8 mouse cellular contexts compared by ENCODE assay signal in the genomic region with DNA sequence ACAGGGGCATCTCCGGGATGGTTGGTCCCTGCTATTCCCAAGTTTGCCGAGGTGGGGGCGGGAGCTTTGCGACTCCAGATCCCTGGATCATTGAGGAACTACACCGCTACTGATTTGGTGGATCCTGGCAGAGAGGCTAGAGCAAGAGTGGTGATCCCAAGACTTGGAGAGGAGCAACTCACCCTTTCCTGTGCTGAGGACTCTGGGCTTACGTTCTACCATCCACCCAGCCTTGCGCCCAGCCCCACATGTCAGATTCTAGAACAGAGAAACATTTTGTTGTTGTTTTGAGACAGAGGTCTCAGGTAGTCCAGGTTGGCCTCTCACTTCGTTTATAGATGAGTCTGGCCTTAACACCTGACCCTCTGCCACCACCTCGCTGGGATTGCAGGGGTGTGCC. TPM values are rescaled to one million over a fixed set of nuclear protein-coding genes. Genes with fewer than 3 reads are reported as not detected.
DNase-seq lines count a peak whose midpoint lies in the region; ATAC-seq and TF ChIP-seq lines count a peak whose summit lies in the region.

No protein-coding gene starts in this region.

- peak overlapping the region; percentile 12; the same call in 1 of the 2 replicates for H3K27ac ChIP-seq in heart, postnatal 0 days (ENCODE audit: low read depth)
- H3K27ac ChIP-seq in forebrain, embryonic 14.5 days (ENCODE audit: low read depth, low read length): peak overlapping the region; percentile 39; the same call in 1 of the 2 replicates
- H3K27ac ChIP-seq in macrophage: peak overlapping the region; percentile 100

- H3K4me3 ChIP-seq in heart, postnatal 0 days (ENCODE audit: low read depth, low read length): peak overlapping the region; percentile 59
- H3K4me3 ChIP-seq in E14TG2a.4 (replicated peaks; ENCODE audit: low read length) (peak overlapping the region; percentile 89), macrophage (ENCODE audit: inconsistent target) (peak overlapping the region; percentile 86)
- peak overlapping the region; percentile 56 for H3K4me3 ChIP-seq in forebrain, embryonic 14.5 days (ENCODE audit: low read depth, low read length)

- no peak for TF ChIP-seq CTCF in heart, postnatal 0 days (IDR thresholded peaks at IDR 0.05; ENCODE audit: low read depth)
- TF ChIP-seq CTCF in E14TG2a.4 (conservative IDR thresholded peaks at IDR 0.05; ENCODE audit: low read length): no peak

- H3K27me3 ChIP-seq in heart, postnatal 0 days (ENCODE audit: control insufficient read depth, insufficient read depth, low read length): peaks cover 20% of the 10 kb centered on the region
- no peaks in the 10 kb centered on the region; the same call in 1 of the 2 replicates for H3K27me3 ChIP-seq in E14TG2a.4 (ENCODE audit: insufficient read depth, low read length)
- no peaks in the 10 kb centered on the region for H3K27me3 ChIP-seq in forebrain, embryonic 14.5 days (replicated peaks; ENCODE audit: control insufficient read depth, insufficient read depth, low read length)

- TF ChIP-seq EP300 in heart, postnatal 0 days (IDR thresholded peaks at IDR 0.05; ENCODE audit: low read depth): no peak

- H3K9ac ChIP-seq in heart, postnatal 0 days (replicated peaks; ENCODE audit: low read depth, low read length): 0 out of 2 replicates have a peak overlapping the region, but pooled peaks have one; percentile 16
- peak overlapping the region; percentile 73 for H3K9ac ChIP-seq in forebrain, embryonic 14.5 days (ENCODE audit: low read length)

- peak overlapping the region; percentile 94 for H3K4me2 ChIP-seq in heart, postnatal 0 days (ENCODE audit: low read depth, low read length)
- H3K4me2 ChIP-seq in forebrain, embryonic 14.5 days (ENCODE audit: low read length): peak overlapping the region; percentile 99

- intact Hi-C loops in heart, postnatal 36 days (cut with DNase I): no loop called here
- intact Hi-C loops in left cerebral cortex, postnatal 14 days (cut with DNase I): no loop called here

- WGBS in heart, postnatal 0 days: 11% methylated on average over 9 of the region's 9 CpGs
- 14% methylated on average over 9 of the region's 9 CpGs for WGBS in forebrain, embryonic 14.5 days
- 2% methylated on average over 9 of the region's 9 CpGs for WGBS in macrophage (ENCODE audit: missing documents)

- peaks cover 15% of the 10 kb centered on the region; the same call in 1 of the 2 replicates for H3K4me1 ChIP-seq in heart, postnatal 0 days (ENCODE audit: control insufficient read depth, insufficient read depth)
- peaks cover 69% of the 10 kb centered on the region for H3K4me1 ChIP-seq in E14TG2a.4 (replicated peaks; ENCODE audit: low read depth, low read length)
- H3K4me1 ChIP-seq in forebrain, embryonic 14.5 days (ENCODE audit: control insufficient read depth, insufficient read depth, low read length): 0 out of 2 replicates have a peak, but pooled peaks cover 7% of the 10 kb centered on the region

- H3K79me2 ChIP-seq in macrophage (ENCODE audit: inconsistent target): peaks cover 63% of the 10 kb centered on the region

- H3K36me3 ChIP-seq in heart, postnatal 0 days (replicated peaks; ENCODE audit: control insufficient read depth, insufficient read depth, low read length): 0 out of 2 replicates have a peak, but pooled peaks cover 10% of the 10 kb centered on the region
- peaks cover 47% of the 10 kb centered on the region for H3K36me3 ChIP-seq in E14TG2a.4 (ENCODE audit: insufficient read depth, low read length)
- peaks cover 11% of the 10 kb centered on the region; the same call in 1 of the 2 replicates for H3K36me3 ChIP-seq in forebrain, embryonic 14.5 days (ENCODE audit: control insufficient read depth, insufficient read depth, low read length)
- H3K36me3 ChIP-seq in macrophage (ENCODE audit: inconsistent target): peaks cover 38% of the 10 kb centered on the region

- H3K9me3 ChIP-seq in heart, postnatal 0 days (replicated peaks; ENCODE audit: control insufficient read depth, low read length): peaks cover 7% of the 10 kb centered on the region; the same call in 1 of the 2 replicates
- H3K9me3 ChIP-seq in E14TG2a.4 (ENCODE audit: low read length): peaks cover 5% of the 10 kb centered on the region; the same call in 1 of the 2 replicates
- no peaks in the 10 kb centered on the region for H3K9me3 ChIP-seq in forebrain, embryonic 14.5 days (replicated peaks; ENCODE audit: control insufficient read depth, low read length)

- DNase-seq in heart, postnatal 0 days (ENCODE audit: low spot score): no peak
- DNase-seq in heart, postnatal 36 days: no peak
- DNase-seq in forebrain, embryonic 14.5 days (ENCODE audit: low spot score): no peak
- no peak for DNase-seq in retina, embryonic 14.5 days (ENCODE audit: low spot score)
- DNase-seq in cerebellum, postnatal 25 days: no peak
- DNase-seq in left cerebral cortex, postnatal 14 days (ENCODE audit: low spot score in 2 of 2): no peak

- no peak for ATAC-seq in heart, postnatal 0 days (ENCODE audit: insufficient read depth, low read depth)
- ATAC-seq in forebrain, embryonic 14.5 days: peak; percentile 51

RNA-seq across cellular contexts. Expression of a gene that starts 1.0 kb away (rescaled TPM):
- 0.19 and 5.0 TPM in 2 replicates for total RNA-seq in heart, postnatal 0 days (2014; rRNA removed; ENCODE audit: low replicate concordance)
- 0.38 and 0.44 TPM in 2 replicates for polyA plus RNA-seq in heart, postnatal 0 days (2015; fragmentation: Nextera tagmentation; extraction: Ambion mirVana)
- total RNA-seq in heart, postnatal 36 days (2021): under 1 TPM; 0.27 to 0.28 TPM
- 1.2 and 1.4 TPM in 2 replicates for polyA plus RNA-seq in forebrain, embryonic 14.5 days (2014; fragmentation: Nextera tagmentation; extraction: Ambion mirVana)
- 100 to 1,000 TPM in 17 of 26 experiments, 10 to 100 TPM in 9; 35.5 to 687 (median 168) TPM for total RNA-seq in macrophage (2018; cell fraction: chromatin; rRNA removed)
- total RNA-seq in macrophage (2018; cell fraction: cytosol; rRNA removed): 100 to 1,000 TPM in 6 of 26 experiments, 10 to 100 TPM in 14, 1 to 10 TPM in 6; 3.4 to 171 (median 30.6) TPM
- total RNA-seq in macrophage (2018; cell fraction: nucleus; rRNA removed): 100 to 1,000 TPM in 19 of 26 experiments, 10 to 100 TPM in 7; 30.9 to 748 (median 180) TPM
- 3.2 to 8.3 TPM (median 6.3 TPM) in 3 replicates for polyA plus RNA-seq in macrophage (2018)
- total RNA-seq in left cerebral cortex, postnatal 14 days (2021): 1 to 10 TPM; 2.8 to 4.2 TPM

RNA-seq across cellular contexts. Expression of a gene that starts 2.9 kb away (rescaled TPM):
- total RNA-seq in heart, postnatal 0 days (2014; rRNA removed; ENCODE audit: low replicate concordance): not detected in 2 replicates
- polyA plus RNA-seq in heart, postnatal 0 days (2015; fragmentation: Nextera tagmentation; extraction: Ambion mirVana): 1.1 and 1.4 TPM in 2 replicates
- total RNA-seq in heart, postnatal 36 days (2021): not detected
- 0.61 TPM in 1 of 2 replicates, not detected in the other for polyA plus RNA-seq in forebrain, embryonic 14.5 days (2014; fragmentation: Nextera tagmentation; extraction: Ambion mirVana)
- total RNA-seq in macrophage (2018; cell fraction: chromatin; rRNA removed): 10 to 100 TPM in 1 of 26 experiments, 1 to 10 TPM in 16, not detected in 9; 3.3 to 12.1 (median 6.0) TPM
- total RNA-seq in macrophage (2018; cell fraction: cytosol; rRNA removed): 10 to 100 TPM; 15.7 to 50.0 (median 32.0) TPM
- 10 to 100 TPM in 7 of 26 experiments, 1 to 10 TPM in 18, not detected in 1; 3.4 to 13.6 (median 7.9) TPM for total RNA-seq in macrophage (2018; cell fraction: nucleus; rRNA removed)
- polyA plus RNA-seq in macrophage (2018): 9.3 to 40.5 TPM (median 34.0 TPM) in 3 replicates
- total RNA-seq in left cerebral cortex, postnatal 14 days (2021): 1 to 10 TPM in 1 of 2 experiments, not detected in 1; 2.6 TPM

RNA-seq across cellular contexts. Expression of a gene that starts 9.0 kb away (rescaled TPM):
- 15.2 and 31.2 TPM in 2 replicates for total RNA-seq in heart, postnatal 0 days (2014; rRNA removed; ENCODE audit: low replicate concordance)
- polyA plus RNA-seq in heart, postnatal 0 days (2015; fragmentation: Nextera tagmentation; extraction: Ambion mirVana): 30.4 and 35.8 TPM in 2 replicates
- total RNA-seq in heart, postnatal 36 days (2021): 10 to 100 TPM; 22.1 to 22.4 TPM
- 31.1 and 31.3 TPM in 2 replicates for polyA plus RNA-seq in forebrain, embryonic 14.5 days (2014; fragmentation: Nextera tagmentation; extraction: Ambion mirVana)
- 100 to 1,000 TPM in 7 of 26 experiments, 10 to 100 TPM in 19; 39.6 to 123 (median 77.3) TPM for total RNA-seq in macrophage (2018; cell fraction: chromatin; rRNA removed)
- total RNA-seq in macrophage (2018; cell fraction: cytosol; rRNA removed): 1,000 to 10,000 TPM; 1,796 to 3,589 (median 2,552) TPM
- total RNA-seq in macrophage (2018; cell fraction: nucleus; rRNA removed): 100 to 1,000 TPM; 185 to 760 (median 490) TPM
- polyA plus RNA-seq in macrophage (2018): 2,505 to 4,301 TPM (median 3,819 TPM) in 3 replicates
- total RNA-seq in left cerebral cortex, postnatal 14 days (2021): 10 to 100 TPM; 24.9 to 26.1 TPM

RNA-seq across cellular contexts. Expression of a gene that starts 22.8 kb away (rescaled TPM):
- total RNA-seq in heart, postnatal 0 days (2014; rRNA removed; ENCODE audit: low replicate concordance): 3.6 and 11.4 TPM in 2 replicates
- 4.2 and 5.2 TPM in 2 replicates for polyA plus RNA-seq in heart, postnatal 0 days (2015; fragmentation: Nextera tagmentation; extraction: Ambion mirVana)
- total RNA-seq in heart, postnatal 36 days (2021): 1 to 10 TPM; 2.7 to 3.1 TPM
- 467 and 579 TPM in 2 replicates for polyA plus RNA-seq in forebrain, embryonic 14.5 days (2014; fragmentation: Nextera tagmentation; extraction: Ambion mirVana)
- total RNA-seq in macrophage (2018; cell fraction: chromatin; rRNA removed): 1 to 10 TPM in 1 of 26 experiments, under 1 TPM in 4, not detected in 21; 0.37 to 3.7 (median 0.51) TPM
- 1 to 10 TPM in 1 of 26 experiments, under 1 TPM in 25; 0.24 to 1.0 (median 0.57) TPM for total RNA-seq in macrophage (2018; cell fraction: cytosol; rRNA removed)
- 1 to 10 TPM in 8 of 26 experiments, under 1 TPM in 16, not detected in 2; 0.42 to 1.8 (median 0.87) TPM for total RNA-seq in macrophage (2018; cell fraction: nucleus; rRNA removed)
- 0.67 to 1.3 TPM (median 0.75 TPM) in 3 replicates for polyA plus RNA-seq in macrophage (2018)
- total RNA-seq in left cerebral cortex, postnatal 14 days (2021): 1,000 to 10,000 TPM; 1,098 to 1,148 TPM

RNA-seq across cellular contexts. Expression of a gene that starts 34.9 kb away (rescaled TPM):
- total RNA-seq in heart, postnatal 0 days (2014; rRNA removed; ENCODE audit: low replicate concordance): not detected in 2 replicates
- polyA plus RNA-seq in heart, postnatal 0 days (2015; fragmentation: Nextera tagmentation; extraction: Ambion mirVana): 0.15 TPM in 1 of 2 replicates, not detected in the other
- not detected for total RNA-seq in heart, postnatal 36 days (2021)
- 0.65 and 0.79 TPM in 2 replicates for polyA plus RNA-seq in forebrain, embryonic 14.5 days (2014; fragmentation: Nextera tagmentation; extraction: Ambion mirVana)
- total RNA-seq in macrophage (2018; cell fraction: chromatin; rRNA removed): not detected
- total RNA-seq in macrophage (2018; cell fraction: cytosol; rRNA removed): not detected
- total RNA-seq in macrophage (2018; cell fraction: nucleus; rRNA removed): not detected
- polyA plus RNA-seq in macrophage (2018): not detected in 3 replicates
- 1 to 10 TPM; 6.1 to 8.0 TPM for total RNA-seq in left cerebral cortex, postnatal 14 days (2021)

Comparison
In these comparisons a context has a peak if more than half of its experiments do, and no peak if none do; other contexts are left out.
1. H3K27ac ChIP-seq: peak in every context shown above with its lines; median percentile 100 in macrophage; 39 in forebrain, embryonic 14.5 days; 12 in heart, postnatal 0 days.